Mouse (Mus musculus) forebrain, embryonic 11.5 days (tissue): ENCODE data around the gene Rprd2. TPM values are rescaled to one million over a fixed set of nuclear protein-coding genes. Genes with fewer than 3 reads are reported as not detected.

Source experiments
- ATAC-seq: fragments of 200-750 bp; cut with Nextera tagmentation; replicated peaks from 2 replicates; pipeline ENCODE4 v1.8.0; 2017; ENCODE audit warnings: moderate TSS enrichment; ENCODE audit not compliant: low FRiP score
- DNase-seq: peaks from one replicate; pipeline ENCODE4 v3.0.0-alpha.2; 2017; ENCODE audit warnings: low spot score
- H3K27ac ChIP-seq: fragments of 300-500 bp; sonication (generic); 2 replicates; pipeline ENCODE4 v1.5.1; 2014; ENCODE audit warnings: low read depth, low read length
- H3K27me3 ChIP-seq: fragments of 300-500 bp; sonication (generic); 2 replicates; pipeline ENCODE4 v1.6.1; 2014; ENCODE audit warnings: mild to moderate bottlenecking, low read length, mixed read lengths; ENCODE audit not compliant: control insufficient read depth, insufficient read depth
- H3K36me3 ChIP-seq: fragments of 300-500 bp; sonication (generic); 2 replicates; pipeline ENCODE4 v1.6.1; 2014; ENCODE audit warnings: mild to moderate bottlenecking, low read length, moderate library complexity, mixed read lengths; ENCODE audit not compliant: control insufficient read depth, insufficient read depth
- H3K4me1 ChIP-seq: fragments of 300-500 bp; sonication (generic); replicated peaks from 2 replicates; pipeline ENCODE4 v1.6.1; 2014; ENCODE audit warnings: low read length, mixed read lengths; ENCODE audit not compliant: control insufficient read depth, insufficient read depth
- H3K4me2 ChIP-seq: fragments of 300-500 bp; sonication (generic); 2 replicates; pipeline ENCODE4 v1.6.1; 2014; ENCODE audit warnings: low read depth, mild to moderate bottlenecking, low read length, moderate library complexity, mixed read lengths; ENCODE audit not compliant: severe bottlenecking
- H3K4me3 ChIP-seq: fragments of 300-500 bp; sonication (generic); 2 replicates; pipeline ENCODE4 v1.5.1; 2014; ENCODE audit warnings: low read depth, low read length
- H3K9ac ChIP-seq: fragments of 300-500 bp; sonication (generic); 2 replicates; pipeline ENCODE4 v1.6.1; 2014; ENCODE audit warnings: low read length
- H3K9me3 ChIP-seq: fragments of 300-500 bp; sonication (generic); 2 replicates; pipeline ENCODE4 v1.6.1; 2016; ENCODE audit warnings: low read length, mixed read lengths; ENCODE audit not compliant: control insufficient read depth
- WGBS: fragments of 180-500 bp; shearing (Covaris S2); extraction: QIAGEN DNeasy Blood & Tissue Kit; methylation state at CpG from one replicate; pipeline ENCODE4 v1.1.7; 2014; 5-methylcytosine and 5-hydroxymethylcytosine counted together
- polyA plus RNA-seq: library from polyadenylated mRNA; unstranded; fragments of >200 nt; fragmentation: Nextera tagmentation; extraction: Ambion mirVana; gene quantifications from 2 replicates; pipeline ENCODE4 v1.2.1, GENCODE M21; 2014

Gene Rprd2
- polyA plus RNA-seq, 1 experiment from 2014 or later, result 23.8 TPM

- H3K9me3 ChIP-seq, result no peaks in the 10 kb centered on the region
- no peak for ATAC-seq
Observed at GRCm38 (mm10) chr3:95762961-95763360, 55.7 kb downstream of the Rprd2 start.

DNA sequence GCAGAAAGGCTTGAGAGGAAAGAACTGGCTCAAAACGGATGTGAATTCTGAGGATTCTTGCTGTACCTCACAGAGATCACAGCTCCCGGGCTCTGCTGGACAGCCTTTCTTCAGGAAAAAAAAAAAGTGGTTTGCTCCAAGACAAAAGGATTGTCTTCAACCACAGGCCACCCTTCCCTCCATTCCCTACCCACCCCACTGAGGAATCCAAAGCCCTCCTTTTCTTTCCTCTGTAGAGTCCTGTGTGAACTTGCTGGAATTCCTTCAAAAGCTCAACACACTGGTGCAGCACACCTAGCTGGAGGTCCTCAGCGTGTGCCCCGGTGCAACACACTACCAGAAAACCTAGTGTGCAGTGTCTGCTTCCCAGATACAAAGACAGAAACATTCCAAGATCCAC lies 56.9 kb downstream of the Rprd2 start:
- no peak overlapping the region for H3K4me2 ChIP-seq
- H3K36me3 ChIP-seq, result peaks cover 19% of the 10 kb centered on the region
- no peak overlapping the region for H3K27ac ChIP-seq
- no peaks in the 10 kb centered on the region for H3K9me3 ChIP-seq
- no peak overlapping the region for H3K9ac ChIP-seq
- no peak overlapping the region for H3K4me3 ChIP-seq
- no peaks in the 10 kb centered on the region for H3K27me3 ChIP-seq
- DNase-seq (no peak), ATAC-seq (no peak)
- H3K4me1 ChIP-seq, result no peaks in the 10 kb centered on the region
- WGBS, result 72% methylated on average over 4 of the region's 4 CpGs

More at GRCm38 (mm10) chr3:95762961-95763360, 55.7 kb downstream of the Rprd2 start:
- no peak overlapping the region for H3K4me2 ChIP-seq
- no peak overlapping the region for H3K9ac ChIP-seq
- WGBS, result 48% methylated on average over 6 of the region's 6 CpGs
- no peak overlapping the region for H3K4me3 ChIP-seq
- no peak for DNase-seq
- H3K36me3 ChIP-seq, result peaks cover 19% of the 10 kb centered on the region
- H3K27me3 ChIP-seq, result no peaks in the 10 kb centered on the region
- H3K4me1 ChIP-seq, result no peaks in the 10 kb centered on the region
- H3K27ac ChIP-seq, result no peak overlapping the region

DNA sequence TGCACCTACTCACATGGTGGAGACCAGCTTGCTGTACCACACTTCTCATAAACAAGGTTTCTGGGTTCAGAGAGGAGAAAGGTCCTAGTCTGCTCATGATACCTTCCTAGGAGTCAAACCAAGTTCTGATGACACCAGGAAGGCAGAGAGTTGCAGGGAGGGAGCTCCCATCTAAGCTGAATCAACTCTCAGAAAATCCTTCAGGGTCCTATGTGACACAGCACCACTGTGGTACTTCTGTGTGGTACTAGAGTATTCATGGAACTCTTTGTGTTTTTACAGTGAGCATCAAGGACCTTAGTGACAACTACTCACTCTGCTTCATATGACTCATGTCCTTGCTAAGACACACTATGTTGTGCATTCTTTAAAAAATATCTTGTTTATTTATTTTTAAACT lies 58.0 kb downstream of the Rprd2 start:
- Histone ChIP-seq H3K27ac (no peak overlapping the region), H3K9ac (no peak overlapping the region), H3K4me2 (no peak overlapping the region), H3K4me1 (no peaks in the 10 kb centered on the region), H3K27me3 (no peaks in the 10 kb centered on the region), H3K9me3 (no peaks in the 10 kb centered on the region), H3K4me3 (no peak overlapping the region), H3K36me3 (peaks cover 13% of the 10 kb centered on the region)
- ATAC-seq (no peak), DNase-seq (no peak)

DNA sequence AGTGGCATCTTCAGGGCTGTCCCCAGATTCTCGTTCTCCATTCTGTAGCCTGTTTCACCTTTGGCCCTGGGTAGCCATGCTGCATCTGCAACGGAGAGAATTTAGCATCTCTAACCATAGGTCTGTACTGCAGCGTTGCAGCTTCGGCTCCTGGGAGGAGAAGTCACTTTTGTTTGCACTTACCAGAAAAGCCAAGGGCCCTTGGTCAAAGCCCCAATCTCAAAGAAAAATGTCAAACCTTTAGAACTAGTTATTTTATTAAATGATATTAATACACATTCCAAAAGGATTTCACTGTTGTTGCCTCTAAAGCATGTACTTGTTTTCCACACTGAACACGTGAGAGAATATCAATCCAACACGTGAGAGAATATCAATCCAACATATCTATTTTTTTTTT lies 58.6 kb downstream of the Rprd2 start, which contains the start of gene Tars2:
Tars2 (minus strand) TSS at position 101 of the 400 bp plus-strand sequence.
- H3K9me3 ChIP-seq, result no peaks in the 10 kb centered on the region
- no peak within 1 kb of the TSS for H3K4me2 ChIP-seq
- no peak within 1 kb of the TSS for H3K9ac ChIP-seq
- H3K4me3 ChIP-seq, result no peak within 1 kb of the TSS
- H3K4me1 ChIP-seq, result no peaks in the 10 kb centered on the region
- peaks cover 7% of the 10 kb centered on the region; the same call in 1 of the 2 replicates for H3K36me3 ChIP-seq
- WGBS, result 83% methylated on average over 6 of the region's 6 CpGs
- ATAC-seq (no peak), DNase-seq (no peak)
- H3K27ac ChIP-seq, result no peak within 1 kb of the TSS
- no peaks in the 10 kb centered on the region for H3K27me3 ChIP-seq

GRCm38 (mm10) chr3:95758467-95759218 lies 60.0 kb downstream of the Rprd2 start:
- Histone ChIP-seq H3K9me3 (no peaks in the 10 kb centered on the region), H3K27ac (no peak overlapping the region), H3K36me3 (no peaks in the 10 kb centered on the region), H3K9ac (no peak overlapping the region), H3K4me3 (no peak overlapping the region), H3K4me2 (no peak overlapping the region), H3K4me1 (no peaks in the 10 kb centered on the region), H3K27me3 (no peaks in the 10 kb centered on the region)
- DNase-seq (no peak), ATAC-seq (no peak)
- 58% methylated on average over 9 of the region's 9 CpGs for WGBS

GRCm38 (mm10) chr3:95756808-95757207 lies 61.9 kb downstream of the Rprd2 start:
- Histone ChIP-seq H3K9me3 (no peaks in the 10 kb centered on the region), H3K4me1 (no peaks in the 10 kb centered on the region), H3K27ac (no peak overlapping the region), H3K4me3 (no peak overlapping the region), H3K9ac (no peak overlapping the region), H3K36me3 (no peaks in the 10 kb centered on the region), H3K4me2 (no peak overlapping the region), H3K27me3 (no peaks in the 10 kb centered on the region)
- 95% methylated on average over 2 of the region's 2 CpGs for WGBS
- DNase-seq, result no peak
- no peak for ATAC-seq

GRCm38 (mm10) chr3:95754345-95755206 lies 64.1 kb downstream of the Rprd2 start:
- H3K27ac ChIP-seq, result no peak overlapping the region
- WGBS, result 1% methylated on average over 30 of the region's 30 CpGs
- H3K9me3 ChIP-seq, result no peaks in the 10 kb centered on the region
- no peaks in the 10 kb centered on the region for H3K4me1 ChIP-seq
- no peaks in the 10 kb centered on the region; the same call in 1 of the 2 replicates for H3K36me3 ChIP-seq
- peak; percentile 93 for DNase-seq
- peak overlapping the region; percentile 77 for H3K4me2 ChIP-seq
- H3K4me3 ChIP-seq, result peak overlapping the region; percentile 79
- peak; percentile 97 for ATAC-seq
- no peaks in the 10 kb centered on the region for H3K27me3 ChIP-seq
- peak overlapping the region; percentile 85 for H3K9ac ChIP-seq

- WGBS, result 92% methylated on average over 3 of the region's 3 CpGs
- H3K9ac ChIP-seq, result no peak overlapping the region
- no peak overlapping the region for H3K27ac ChIP-seq
- no peak for DNase-seq
- ATAC-seq, result no peak
- no peak overlapping the region for H3K4me3 ChIP-seq
- H3K9me3 ChIP-seq, result no peaks in the 10 kb centered on the region
- H3K27me3 ChIP-seq, result no peaks in the 10 kb centered on the region
- no peaks in the 10 kb centered on the region for H3K4me1 ChIP-seq
- no peaks in the 10 kb centered on the region; the same call in 1 of the 2 replicates for H3K36me3 ChIP-seq
- no peak overlapping the region for H3K4me2 ChIP-seq
Observed at GRCm38 (mm10) chr3:95752935-95753334, 65.7 kb downstream of the Rprd2 start.
